Mouse (Mus musculus): ENCODE data around the gene S100a7a.

S100a7a gene

DNA sequence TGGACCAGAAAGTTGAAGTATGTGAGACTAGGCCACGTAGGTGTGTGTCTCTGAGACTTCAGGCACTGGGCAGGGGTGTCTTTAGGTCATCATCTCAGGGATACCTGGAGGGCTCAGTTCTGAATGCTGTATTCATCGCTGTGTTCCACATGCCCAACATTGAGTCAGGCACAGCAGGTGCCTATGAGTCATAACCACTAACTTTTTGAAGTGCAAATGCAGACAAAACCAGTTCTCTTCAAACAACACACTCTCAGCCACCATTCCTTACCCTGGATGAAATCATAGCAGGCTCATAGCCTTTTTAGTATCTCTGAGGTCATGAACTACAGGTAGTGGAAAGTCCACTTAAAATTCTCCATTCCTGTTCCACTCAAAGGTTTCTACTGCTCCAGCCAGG is 24.5 kb upstream of the S100a7a start:
- DNase-seq = no peak

DNA sequence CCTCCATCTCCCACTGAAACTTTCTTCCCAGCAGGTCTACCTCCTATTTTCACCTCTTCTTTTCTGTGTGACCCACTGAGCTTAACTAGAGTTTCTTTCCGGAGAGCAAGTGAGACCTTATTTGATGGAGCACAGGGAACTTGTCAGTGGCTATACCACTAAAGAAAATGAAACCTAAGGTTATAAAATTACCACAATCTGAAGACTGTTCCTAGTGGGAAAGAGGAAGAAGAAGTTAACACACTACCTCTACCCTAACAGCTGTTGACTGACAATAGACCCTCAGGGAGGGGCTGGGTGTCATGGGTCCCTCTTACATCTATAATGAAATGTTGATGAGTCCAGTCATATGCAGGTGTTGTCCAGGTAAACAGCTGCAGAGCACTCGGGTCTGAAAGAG is 21.8 kb upstream of the S100a7a start:
- no peak for DNase-seq

DNA sequence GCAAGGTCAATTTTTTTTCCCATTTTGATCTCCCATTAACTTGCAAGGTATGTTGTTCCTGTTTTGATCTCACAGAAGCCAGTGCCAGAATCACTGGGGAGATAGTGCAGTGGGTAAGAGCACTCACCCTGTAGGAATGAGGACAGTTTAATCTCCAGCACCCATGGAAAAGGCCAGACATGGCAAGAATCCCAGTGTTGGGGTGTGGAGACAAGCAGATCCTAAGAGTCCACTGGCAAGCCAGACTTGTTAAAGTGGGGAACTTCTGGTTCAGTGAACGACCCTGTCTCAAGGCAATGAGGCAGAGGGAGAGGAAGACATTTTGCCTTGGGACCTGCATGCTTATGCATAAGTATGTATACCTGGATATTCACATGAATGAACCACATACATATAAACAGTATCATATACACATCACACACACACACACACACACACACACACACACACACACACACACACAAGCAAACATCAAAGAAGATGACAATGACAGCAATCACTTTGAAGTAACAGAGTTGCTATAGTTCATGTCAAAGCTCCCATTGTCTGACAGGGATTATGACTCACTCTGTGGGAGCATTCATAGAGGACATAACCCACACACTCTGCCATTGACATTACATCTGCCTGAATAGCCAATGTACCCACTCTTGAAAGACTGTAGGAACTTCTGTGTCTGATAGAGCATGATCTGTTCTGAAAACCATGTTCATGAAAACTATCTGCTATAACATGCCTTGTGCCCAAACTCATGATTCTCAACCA is 15.1 kb upstream of the S100a7a start:
- no peak for DNase-seq

DNA sequence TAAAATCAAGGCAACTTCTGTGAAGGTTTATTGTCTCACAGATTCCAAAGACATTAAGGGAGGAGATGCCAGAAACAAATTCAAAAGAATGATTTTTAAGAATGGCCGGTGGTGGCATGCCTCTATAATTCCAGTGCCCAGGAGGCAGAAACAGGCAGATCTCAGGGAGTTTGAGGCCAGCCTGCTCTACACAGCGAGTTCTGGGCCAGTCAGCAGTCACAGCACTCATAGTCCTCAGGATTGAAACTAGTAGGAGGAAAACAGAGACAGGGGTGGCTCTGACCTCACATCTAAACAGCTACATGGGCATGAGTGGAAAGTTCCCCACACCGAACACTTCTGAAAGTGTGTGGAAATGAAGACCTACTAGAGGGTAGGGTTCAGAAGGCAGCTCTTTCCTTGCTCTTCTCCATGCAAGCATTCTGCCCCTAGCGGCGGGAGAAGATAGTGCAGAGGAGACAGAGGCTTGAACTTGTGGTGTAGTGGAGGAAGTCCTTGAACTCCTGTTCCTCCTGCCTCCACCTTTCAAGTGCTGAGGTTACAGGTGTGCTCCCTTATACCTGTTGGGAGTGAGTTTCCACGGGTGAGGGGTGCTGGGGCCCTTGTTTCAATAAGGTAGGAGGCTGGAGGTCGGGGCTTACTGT is 14.2 kb upstream of the S100a7a start:
- peak in 1 of 2 experiments; percentile 23 for DNase-seq

DNA sequence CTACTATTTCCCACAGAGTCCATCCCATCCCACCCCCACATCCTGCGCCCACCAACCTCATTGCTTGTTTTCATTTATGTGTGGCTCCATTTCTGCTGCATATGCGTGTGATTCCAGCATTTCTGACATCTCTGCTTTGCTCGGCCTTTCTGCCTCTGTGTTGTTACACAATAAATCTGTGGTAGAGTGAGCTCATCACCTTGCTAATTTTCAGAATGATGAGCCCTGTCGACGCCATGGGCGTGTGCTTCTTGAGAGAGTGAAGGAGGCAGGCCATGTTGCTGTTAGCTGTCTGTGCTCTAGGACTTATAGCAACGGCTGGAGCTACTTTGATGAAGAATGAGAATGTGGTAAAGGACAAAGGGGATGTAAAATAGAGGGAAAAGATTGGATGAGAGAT is 12.8 kb upstream of the S100a7a start:
- DNase-seq = no peak

DNA sequence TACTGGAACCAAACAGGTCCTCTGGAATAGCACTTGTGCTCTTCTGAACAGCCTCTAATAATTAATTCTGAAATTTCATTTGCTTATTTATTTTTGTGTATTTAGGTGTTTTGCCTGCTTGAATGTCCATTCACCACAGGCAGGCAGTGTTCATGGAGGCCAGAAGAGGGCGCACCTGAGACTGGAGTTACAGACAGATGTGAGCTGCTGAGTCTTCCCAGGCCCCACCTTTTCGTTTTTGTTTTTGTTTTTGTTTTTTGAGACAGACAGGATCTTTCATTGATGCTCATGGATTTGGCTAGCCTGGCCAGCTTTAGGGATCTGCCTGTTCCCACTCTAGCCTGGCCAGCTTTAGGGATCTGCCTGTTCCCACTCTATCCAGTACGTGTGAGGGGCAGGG is 9.6 kb upstream of the S100a7a start:
- DNase-seq = peak; percentile 13 to 66

DNA sequence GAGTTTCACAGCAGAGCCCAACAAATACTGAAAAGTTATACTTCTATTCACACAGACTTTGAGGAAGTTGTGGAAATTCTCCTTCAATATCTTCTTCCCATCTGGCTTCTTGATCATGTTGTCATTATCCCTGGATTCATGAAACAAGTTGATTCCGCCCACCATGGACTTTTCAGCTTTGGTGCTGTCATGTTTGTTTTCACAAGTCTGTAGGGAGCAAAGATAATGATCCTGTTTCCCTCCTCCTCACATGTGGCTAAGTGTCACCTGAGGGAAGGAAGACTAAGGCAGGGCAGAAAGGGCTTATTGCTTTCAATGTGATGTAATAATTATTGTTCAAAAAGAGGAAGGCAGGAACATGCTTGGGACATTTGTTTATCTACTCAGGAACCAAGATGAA is 6.5 kb upstream of the S100a7a start:
- no peak for DNase-seq

DNA sequence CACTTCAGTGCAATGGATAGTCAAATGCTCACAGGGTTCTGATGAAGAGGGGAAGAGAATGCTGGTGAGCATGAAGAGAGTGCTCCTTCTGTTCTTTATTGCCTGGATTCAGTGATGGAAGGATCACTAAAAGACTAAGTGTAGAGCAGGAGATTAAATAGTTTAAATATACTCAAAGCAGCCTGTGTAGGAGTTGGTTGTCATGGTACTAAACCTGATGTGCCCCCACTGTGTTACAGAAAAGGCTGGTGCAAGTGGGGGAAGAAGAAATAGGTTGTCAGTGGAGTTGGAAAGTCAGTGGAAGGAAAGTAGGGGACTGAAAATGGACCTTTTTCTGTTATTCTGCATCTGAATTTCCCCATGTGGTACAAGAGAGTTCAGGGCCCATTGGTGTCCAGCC is 4.8 kb upstream of the S100a7a start:
- no peak for DNase-seq

DNA sequence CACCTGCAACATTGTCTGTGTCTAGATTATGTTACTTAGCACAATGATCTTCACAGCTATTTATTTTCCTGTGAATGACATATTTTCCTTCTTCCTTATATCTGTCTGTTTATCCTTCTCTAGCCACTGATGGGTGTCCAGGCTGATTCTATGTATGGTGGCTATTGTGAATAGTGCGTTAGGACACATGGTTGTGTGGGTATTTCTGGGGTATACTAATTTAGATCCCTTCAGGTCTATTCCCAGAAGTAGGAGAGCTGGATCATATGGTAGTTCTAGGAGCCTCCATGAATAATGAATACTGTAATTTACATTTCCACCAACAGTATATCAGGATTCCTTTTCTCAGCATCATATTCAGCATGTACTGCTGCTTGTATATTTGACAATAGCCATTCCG is 4.0 kb upstream of the S100a7a start:
- no peak for DNase-seq

DNA sequence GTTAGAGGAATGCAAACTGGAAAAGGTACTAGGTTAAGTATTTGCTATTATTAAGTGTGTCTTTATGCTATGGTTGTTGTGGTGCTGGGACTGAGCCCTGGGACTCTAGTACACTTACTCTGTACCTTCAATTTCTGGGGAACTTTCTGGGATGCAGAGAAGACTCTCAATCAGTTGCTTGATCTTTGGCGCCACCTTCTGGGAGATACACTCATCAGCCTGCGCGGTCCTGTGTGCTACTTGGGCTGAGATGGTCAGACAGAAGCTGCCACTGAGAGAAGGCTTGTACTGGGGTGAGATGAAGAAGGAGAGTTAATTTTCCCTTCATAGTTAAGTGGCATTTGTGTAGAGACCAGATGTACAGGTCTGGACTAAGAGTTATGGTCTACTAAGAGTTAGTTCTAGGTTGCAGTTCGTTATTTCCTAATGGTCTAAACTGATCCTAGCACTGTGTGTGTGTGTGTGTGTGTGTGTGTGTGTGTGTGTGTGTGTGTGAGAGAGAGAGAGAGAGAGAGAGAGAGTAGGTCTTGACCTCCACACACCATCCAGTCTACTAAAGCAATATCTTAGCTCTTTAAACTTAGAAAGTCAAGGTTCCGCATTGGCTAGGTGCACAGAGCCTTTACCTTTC is 824 bp upstream of the S100a7a start:
- DNase-seq = peak; percentile 14 to 72

DNA sequence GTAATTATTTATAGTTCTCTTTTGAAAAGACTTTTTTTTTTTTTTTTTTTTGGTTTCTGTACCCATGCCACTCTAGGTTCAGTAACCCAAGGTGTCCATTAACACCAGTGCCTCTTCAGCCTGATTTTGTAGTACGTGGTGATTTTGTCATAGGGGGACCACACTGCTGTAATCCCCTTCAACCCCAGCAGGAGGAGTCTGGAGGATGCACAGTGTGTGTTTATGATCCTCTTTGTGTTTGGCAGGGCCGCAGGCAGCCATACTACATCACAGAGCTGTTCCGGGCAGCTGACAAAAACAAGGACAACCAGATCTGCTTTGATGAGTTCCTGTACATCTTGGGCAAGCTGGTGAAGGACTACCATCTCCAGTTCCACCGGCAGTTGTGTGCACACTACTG is 3.6 kb downstream of the S100a7a start:
- DNase-seq = no peak

DNA sequence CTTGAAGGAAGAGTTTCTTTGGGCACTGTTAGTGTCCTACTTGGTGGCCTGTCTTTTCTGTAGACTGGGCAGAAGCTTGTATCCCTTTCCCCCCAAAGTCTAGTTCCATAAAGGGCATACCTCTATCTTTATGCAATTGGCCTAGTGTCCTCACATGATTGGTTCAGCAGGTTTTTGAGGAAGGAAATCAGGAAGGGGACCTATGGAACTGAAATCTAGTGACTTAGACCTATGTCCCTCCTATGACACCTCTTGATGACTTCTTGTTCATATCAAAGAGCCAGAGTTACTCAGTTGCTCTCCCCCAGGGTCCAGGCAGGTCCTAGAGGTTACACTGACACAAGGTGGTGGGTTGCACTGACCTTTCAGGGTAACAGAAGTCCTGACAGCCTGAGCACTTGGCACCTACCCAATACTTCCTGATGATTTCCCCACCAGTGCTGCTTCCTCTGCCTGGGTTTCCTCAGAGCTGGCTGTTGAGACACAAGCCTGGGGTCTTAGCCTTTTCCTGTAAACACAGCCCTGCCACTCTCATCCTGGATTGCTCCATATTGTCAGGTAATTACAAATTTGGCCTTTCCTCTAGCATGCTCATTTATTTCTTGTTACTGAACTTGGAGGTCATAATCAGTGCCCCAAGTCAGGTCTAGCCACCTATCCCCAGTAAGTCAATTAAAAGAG is 5.7 kb downstream of the S100a7a start:
- no peak for DNase-seq

DNA sequence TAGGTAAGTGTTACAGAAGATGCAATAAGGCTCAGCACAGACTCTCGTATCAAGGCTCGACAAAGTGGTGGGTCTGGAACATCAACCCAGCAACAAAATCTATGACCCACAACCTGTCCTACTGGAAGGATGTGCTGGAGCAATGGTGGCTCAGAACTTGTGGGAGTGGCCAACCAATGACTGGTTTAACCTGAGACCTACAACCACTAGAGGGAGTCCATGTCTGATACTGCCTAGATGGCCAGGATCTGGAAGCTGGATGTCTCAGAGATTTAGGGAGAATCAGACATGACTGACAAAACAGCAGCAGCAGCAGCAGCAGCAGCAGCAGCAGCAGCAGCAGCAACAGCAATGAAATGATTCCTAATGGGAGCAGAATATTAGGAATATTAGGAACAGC is 10.4 kb downstream of the S100a7a start:
- DNase-seq = peak in 1 of 2 experiments; percentile 7

DNA sequence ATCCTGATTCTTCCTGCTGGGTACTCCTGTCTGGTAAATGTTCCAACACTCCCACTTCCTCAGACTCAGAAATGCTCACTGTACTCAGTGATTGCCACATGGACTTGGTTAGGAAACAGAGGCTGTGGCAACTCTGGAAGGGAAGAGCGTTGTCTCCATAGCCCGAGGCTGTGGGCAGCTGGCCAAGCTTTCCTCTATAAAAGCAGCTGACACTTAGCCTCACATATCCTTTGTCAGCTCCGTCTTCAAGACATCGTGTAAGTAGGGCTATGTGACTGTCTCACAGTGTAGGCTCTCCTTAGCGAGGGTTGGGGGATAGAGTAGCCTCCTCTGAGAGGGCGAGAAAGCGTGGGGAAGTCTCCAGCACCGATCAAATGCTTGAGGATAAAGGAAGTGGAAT is 15.0 kb downstream of the S100a7a start, which contains the start of gene S100a8:
Gene S100a8 (plus strand): TSS at position 133 of the 400 bp plus-strand sequence.
- no peak for DNase-seq

DNA sequence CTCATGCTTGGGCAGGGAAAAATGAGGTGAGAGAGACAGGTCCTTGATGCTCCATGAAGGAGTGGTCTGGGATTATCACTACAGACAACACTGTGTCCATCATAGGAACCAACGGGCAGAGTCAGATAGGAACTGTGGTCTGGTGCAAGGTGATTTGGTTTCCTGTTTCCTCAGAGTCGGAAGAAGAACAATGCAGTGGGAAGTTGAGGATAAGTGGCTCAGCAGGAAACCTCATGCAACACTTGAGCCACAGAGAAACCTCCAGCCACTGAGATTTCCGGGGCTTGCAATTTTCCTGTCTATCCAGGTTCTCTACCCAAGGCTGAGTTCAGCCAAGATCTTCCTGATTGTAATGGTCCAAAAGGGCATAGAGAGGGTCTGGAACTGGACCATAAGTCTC is 24.8 kb downstream of the S100a7a start:
- DNase-seq = no peak

DNA sequence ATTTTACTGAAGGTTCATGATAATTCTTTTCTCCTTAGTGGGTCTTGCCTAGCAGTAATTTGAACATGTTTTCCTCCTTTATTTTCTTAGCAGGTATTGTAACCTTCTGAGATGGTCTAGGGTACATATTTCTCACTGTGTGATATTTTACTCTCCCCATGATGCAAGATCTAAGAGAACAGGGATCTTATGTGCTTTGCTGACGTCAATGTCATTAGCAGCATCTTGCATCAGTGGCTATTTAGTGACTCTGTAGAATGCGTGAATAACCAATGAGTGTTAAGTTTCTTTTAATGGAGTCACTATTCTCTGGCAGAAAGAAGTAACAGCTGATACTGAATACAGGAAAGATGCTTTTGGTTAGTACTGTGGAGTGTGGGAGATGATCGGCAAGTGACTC is 30.1 kb downstream of the S100a7a start:
- DNase-seq = no peak

DNA sequence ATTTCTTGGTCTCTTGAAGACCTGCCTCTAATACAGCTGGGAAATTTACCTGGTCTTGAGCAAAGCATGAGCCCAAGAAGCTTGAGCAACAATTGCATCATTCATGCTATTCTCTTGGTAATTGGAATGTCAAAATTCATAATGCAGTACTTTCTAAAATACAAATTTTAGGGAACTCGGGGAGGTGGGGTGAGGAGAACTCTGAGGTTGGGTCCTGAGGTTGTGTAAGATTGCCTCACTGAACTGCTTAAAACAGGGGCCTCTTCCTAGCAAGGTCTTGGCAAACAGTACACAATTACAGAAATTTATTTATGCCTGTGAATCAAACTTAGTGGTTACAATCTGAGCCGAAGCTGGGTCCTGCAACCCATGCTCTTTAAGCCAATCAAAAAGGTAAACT is 33.0 kb downstream of the S100a7a start:
- DNase-seq = no peak

DNA sequence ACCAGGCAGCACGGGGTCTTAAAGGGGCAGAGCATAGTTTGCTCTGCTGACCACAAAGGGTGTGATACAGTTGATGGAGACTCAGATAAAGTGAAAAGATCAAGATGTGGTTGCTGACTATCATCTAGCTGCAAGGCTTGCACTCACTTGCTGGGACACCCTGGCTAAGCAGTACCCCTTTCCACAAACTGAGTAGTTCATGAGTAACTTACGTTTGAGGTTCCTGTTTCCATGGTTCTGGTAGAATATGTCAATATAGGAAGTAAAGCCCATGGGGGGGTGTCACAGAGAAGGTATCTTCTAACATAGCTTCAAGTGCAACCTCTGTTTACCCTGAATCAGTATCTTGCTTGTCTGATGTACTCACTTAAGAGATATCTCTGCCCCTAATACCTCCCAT is 39.7 kb downstream of the S100a7a start:
- DNase-seq = no peak

DNA sequence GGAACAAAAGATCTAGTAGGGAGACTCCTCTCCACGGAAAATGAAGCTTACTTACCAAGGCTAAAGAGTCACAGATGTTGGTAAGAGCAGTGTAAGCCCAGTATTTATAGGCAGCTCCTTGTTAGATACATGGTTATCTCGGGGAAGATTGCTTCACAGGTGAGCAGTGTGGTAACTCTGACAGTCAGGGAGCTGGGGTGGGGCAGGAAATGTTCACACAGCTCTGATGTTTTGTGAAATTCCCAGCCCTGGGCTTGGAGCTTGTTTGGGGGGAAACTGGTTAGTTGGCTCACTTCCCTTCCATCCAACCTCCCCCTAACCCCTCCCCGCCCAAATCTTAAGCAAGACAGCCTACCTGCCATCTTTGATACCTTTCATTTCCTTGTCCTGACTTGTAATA is 41.8 kb downstream of the S100a7a start, which contains the start of gene S100a9:
Gene S100a9 (minus strand): TSS at position 109 of the 400 bp plus-strand sequence.
- no peak for DNase-seq

DNA sequence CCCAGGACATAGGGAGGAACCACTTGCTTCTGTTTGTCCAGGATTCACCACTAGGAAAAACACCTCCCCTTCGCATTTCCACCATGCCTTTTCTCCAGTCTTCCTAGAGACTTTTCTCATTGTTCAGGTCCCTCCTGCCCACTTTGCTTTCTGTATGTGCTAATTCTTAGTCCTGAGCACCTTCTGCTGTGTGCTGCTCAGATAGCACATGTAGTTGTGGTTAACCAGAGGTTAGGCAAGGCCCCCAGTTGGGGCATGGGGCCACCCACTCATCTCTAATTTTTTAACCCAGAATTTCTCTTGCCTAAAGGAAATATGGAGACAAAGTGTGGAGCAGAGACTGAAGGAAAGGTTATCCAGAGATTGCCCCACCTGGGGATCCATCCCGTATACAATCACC is 48.4 kb downstream of the S100a7a start:
- no peak for DNase-seq

Measured in kidney, adult 8-10 months (tissue).